Mouse (Mus musculus) cortical plate, adult 2 months (tissue): ENCODE results near the gene St3gal5.

Experiments
- CTCF ChIP-seq: fragments of 200-500 bp; IDR thresholded peaks from 2 replicates; pipeline ENCODE4 v1.5.1; 2011; ENCODE audit warnings: mild to moderate bottlenecking, control low read depth, low read length; ENCODE audit not compliant: insufficient read depth; ENCODE audit errors: extremely low read depth
- POLR2A ChIP-seq: fragments of 200-500 bp; IDR thresholded peaks from 2 replicates; pipeline ENCODE4 v1.6.1; 2011; ENCODE audit warnings: mild to moderate bottlenecking, low read length, control low read depth; ENCODE audit not compliant: insufficient read depth; ENCODE audit errors: extremely low read depth

DNA sequence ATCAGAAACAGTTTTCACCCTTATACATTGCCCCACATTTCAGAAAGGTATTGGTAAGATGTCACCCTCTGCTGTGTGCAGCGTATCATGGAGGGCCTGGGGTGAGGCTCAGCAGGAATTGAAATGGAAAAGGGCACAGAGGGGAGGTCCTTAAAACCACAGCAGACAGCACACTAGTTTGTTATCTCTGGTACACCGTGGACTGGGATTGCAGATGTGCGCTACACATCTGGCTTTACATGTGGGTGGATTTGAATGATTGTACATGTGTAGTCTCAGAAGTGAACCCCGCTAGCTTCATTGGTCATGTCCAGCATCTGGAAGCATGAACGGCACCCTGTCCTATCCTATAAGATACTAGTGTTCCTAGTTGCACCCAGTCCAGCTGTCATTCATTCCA is 38.6 kb downstream of the St3gal5 start:
- TF ChIP-seq CTCF (no peak), POLR2A (no peak)
